Mouse (Mus musculus) forebrain, embryonic 13.5 days (tissue): ENCODE measurements around the gene Gucy2d. TPM values are rescaled to one million over a fixed set of nuclear protein-coding genes. Genes with fewer than 3 reads are reported as not detected.

Experiments
- ATAC-seq: fragments of 200-750 bp; cut with Nextera tagmentation; 2 replicates; pipeline ENCODE4 v1.8.0; 2017
- H3K27ac ChIP-seq: fragments of 300-500 bp; sonication (generic); 2 replicates; pipeline ENCODE4 v1.5.1; 2015; ENCODE audit warnings: inconsistent platforms, mild to moderate bottlenecking, moderate library complexity
- H3K27me3 ChIP-seq: fragments of 300-500 bp; sonication (generic); 2 replicates; pipeline ENCODE4 v1.6.1; 2015; ENCODE audit warnings: mild to moderate bottlenecking, inconsistent platforms
- H3K36me3 ChIP-seq: fragments of 300-500 bp; sonication (generic); 2 replicates; pipeline ENCODE4 v1.6.1; 2015; ENCODE audit warnings: mild to moderate bottlenecking, inconsistent platforms; ENCODE audit not compliant: poor library complexity, severe bottlenecking
- H3K4me1 ChIP-seq: fragments of 300-500 bp; sonication (generic); 2 replicates; pipeline ENCODE4 v1.6.1; 2015; ENCODE audit warnings: inconsistent platforms
- H3K4me2 ChIP-seq: fragments of 300-500 bp; sonication (generic); 2 replicates; pipeline ENCODE4 v1.6.1; 2015; ENCODE audit warnings: inconsistent platforms, mild to moderate bottlenecking, moderate library complexity
- H3K4me3 ChIP-seq: fragments of 300-500 bp; sonication (generic); 2 replicates; pipeline ENCODE4 v1.5.1; 2015; ENCODE audit warnings: mild to moderate bottlenecking, inconsistent platforms
- H3K9ac ChIP-seq: fragments of 300-500 bp; sonication (generic); 2 replicates; pipeline ENCODE4 v1.6.1; 2015; ENCODE audit warnings: mild to moderate bottlenecking, inconsistent platforms
- H3K9me3 ChIP-seq: fragments of 300-500 bp; sonication (generic); replicated peaks from 2 replicates; pipeline ENCODE4 v1.6.1; 2016; ENCODE audit warnings: inconsistent platforms
- WGBS: fragments of 180-500 bp; shearing (Covaris S2); methylation state at CpG from one replicate; pipeline ENCODE4 v1.1.7; 2015; 5-methylcytosine and 5-hydroxymethylcytosine counted together
- polyA plus RNA-seq: library from polyadenylated mRNA; unstranded; fragments of >200 nt; fragmentation: Nextera tagmentation; extraction: Ambion mirVana; gene quantifications from 2 replicates; pipeline ENCODE4 v1.2.1, GENCODE M21; 2015

Gucy2d gene
- not detected in 2 replicates for polyA plus RNA-seq

- WGBS = 50% methylated on average over 10 of the region's 10 CpGs
- H3K4me3 ChIP-seq = no peak within 1 kb of the TSS
- H3K9ac ChIP-seq = no peak within 1 kb of the TSS
- 0 out of 2 replicates have a peak, but pooled peaks cover 2% of the 10 kb centered on the region for H3K27me3 ChIP-seq
- H3K27ac ChIP-seq = no peak within 1 kb of the TSS
- H3K4me1 ChIP-seq = no peaks in the 10 kb centered on the region
- no peak within 1 kb of the TSS for H3K4me2 ChIP-seq
- H3K36me3 ChIP-seq = no peaks in the 10 kb centered on the region
- H3K9me3 ChIP-seq = no peaks in the 10 kb centered on the region
- ATAC-seq = no peak
Measured at GRCm38 (mm10) chr7:98439956-98440466, at the start of gene Gucy2d. TSS of gene Gucy2d (plus strand) at chr7:98440416.

- Histone ChIP-seq H3K4me1 (peaks cover 18% of the 10 kb centered on the region; the same call in 1 of the 2 replicates), H3K4me3 (no peak overlapping the region), H3K9ac (no peak overlapping the region), H3K4me2 (no peak overlapping the region), H3K27me3 (no peaks in the 10 kb centered on the region), H3K9me3 (no peaks in the 10 kb centered on the region), H3K36me3 (no peaks in the 10 kb centered on the region), H3K27ac (no peak overlapping the region)
- ATAC-seq = no peak
- WGBS = 88% methylated on average over 2 of the region's 2 CpGs
Measured at GRCm38 (mm10) chr7:98390486-98390885, 49.7 kb upstream of the Gucy2d start.

GRCm38 (mm10) chr7:98391351-98391936 lies 48.8 kb upstream of the Gucy2d start:
- ATAC-seq = peak; percentile 68
- H3K4me2 ChIP-seq = no peak overlapping the region
- H3K27ac ChIP-seq = no peak overlapping the region
- H3K36me3 ChIP-seq = no peaks in the 10 kb centered on the region
- WGBS = 73% methylated on average over 7 of the region's 7 CpGs
- no peak overlapping the region for H3K4me3 ChIP-seq
- H3K9me3 ChIP-seq = no peaks in the 10 kb centered on the region
- no peaks in the 10 kb centered on the region for H3K27me3 ChIP-seq
- H3K4me1 ChIP-seq = peaks cover 18% of the 10 kb centered on the region; the same call in 1 of the 2 replicates
- H3K9ac ChIP-seq = no peak overlapping the region

GRCm38 (mm10) chr7:98392466-98393201 lies 47.6 kb upstream of the Gucy2d start:
- H3K9me3 ChIP-seq = no peaks in the 10 kb centered on the region
- ATAC-seq = no peak
- no peak overlapping the region for H3K4me3 ChIP-seq
- no peaks in the 10 kb centered on the region for H3K36me3 ChIP-seq
- no peak overlapping the region for H3K27ac ChIP-seq
- no peak overlapping the region for H3K9ac ChIP-seq
- H3K4me2 ChIP-seq = no peak overlapping the region
- peaks cover 18% of the 10 kb centered on the region; the same call in 1 of the 2 replicates for H3K4me1 ChIP-seq
- H3K27me3 ChIP-seq = no peaks in the 10 kb centered on the region
- WGBS = 81% methylated on average over 8 of the region's 8 CpGs

GRCm38 (mm10) chr7:98402582-98403574 lies 37.3 kb upstream of the Gucy2d start:
- peaks cover 17% of the 10 kb centered on the region for H3K4me1 ChIP-seq
- H3K27me3 ChIP-seq = no peaks in the 10 kb centered on the region

GRCm38 (mm10) chr7:98403996-98404395 lies 36.2 kb upstream of the Gucy2d start:
- H3K4me3 ChIP-seq = no peak overlapping the region
- H3K4me2 ChIP-seq = no peak overlapping the region
- peak; percentile 69 for ATAC-seq
- H3K27me3 ChIP-seq = no peaks in the 10 kb centered on the region
- peaks cover 17% of the 10 kb centered on the region for H3K4me1 ChIP-seq
- no peaks in the 10 kb centered on the region for H3K36me3 ChIP-seq
- peak overlapping the region; percentile 67 for H3K27ac ChIP-seq
- 65% methylated on average over 4 of the region's 4 CpGs for whole genome bisulfite sequencing
- no peaks in the 10 kb centered on the region for H3K9me3 ChIP-seq
- no peak overlapping the region for H3K9ac ChIP-seq

More at GRCm38 (mm10) chr7:98402582-98403574, 37.3 kb upstream of the Gucy2d start:
- WGBS = 40% methylated on average over 15 of the region's 15 CpGs
- Histone ChIP-seq H3K4me2 (no peak overlapping the region), H3K4me3 (no peak overlapping the region), H3K9me3 (no peaks in the 10 kb centered on the region), H3K27ac (peak overlapping the region; percentile 67; the same call in 1 of the 2 replicates), H3K36me3 (no peaks in the 10 kb centered on the region), H3K9ac (no peak overlapping the region)
- ATAC-seq = peak; percentile 55

GRCm38 (mm10) chr7:98407615-98408014 lies 32.6 kb upstream of the Gucy2d start:
- no peak overlapping the region for H3K9ac ChIP-seq
- no peak for ATAC-seq
- H3K4me3 ChIP-seq = no peak overlapping the region
- peaks cover 14% of the 10 kb centered on the region for H3K4me1 ChIP-seq
- H3K9me3 ChIP-seq = no peaks in the 10 kb centered on the region
- WGBS = 87% methylated on average over 5 of the region's 5 CpGs
- H3K4me2 ChIP-seq = no peak overlapping the region
- H3K36me3 ChIP-seq = no peaks in the 10 kb centered on the region
- no peaks in the 10 kb centered on the region for H3K27me3 ChIP-seq
- no peak overlapping the region for H3K27ac ChIP-seq

- H3K4me2 ChIP-seq = no peak overlapping the region
- 88% methylated on average over 4 of the region's 4 CpGs for WGBS
- H3K4me1 ChIP-seq = no peaks in the 10 kb centered on the region
- no peaks in the 10 kb centered on the region for H3K9me3 ChIP-seq
- no peaks in the 10 kb centered on the region for H3K36me3 ChIP-seq
- no peak for ATAC-seq
- no peak overlapping the region for H3K27ac ChIP-seq
- no peak overlapping the region for H3K9ac ChIP-seq
- no peaks in the 10 kb centered on the region for H3K27me3 ChIP-seq
- H3K4me3 ChIP-seq = no peak overlapping the region
Measured at GRCm38 (mm10) chr7:98413115-98413514, 27.1 kb upstream of the Gucy2d start.

- no peaks in the 10 kb centered on the region for H3K36me3 ChIP-seq
- H3K4me2 ChIP-seq = no peak overlapping the region
- no peak overlapping the region for H3K9ac ChIP-seq
- no peak overlapping the region for H3K27ac ChIP-seq
- H3K27me3 ChIP-seq = no peaks in the 10 kb centered on the region
- no peaks in the 10 kb centered on the region for H3K9me3 ChIP-seq
- no peak overlapping the region for H3K4me3 ChIP-seq
- 76% methylated on average over 3 of the region's 3 CpGs for WGBS
- H3K4me1 ChIP-seq = peaks cover 10% of the 10 kb centered on the region; the same call in 1 of the 2 replicates
- no peak for ATAC-seq
Measured at GRCm38 (mm10) chr7:98415550-98415949, 24.7 kb upstream of the Gucy2d start.

GRCm38 (mm10) chr7:98416020-98416419 lies 24.2 kb upstream of the Gucy2d start:
- Histone ChIP-seq H3K27ac (no peak overlapping the region), H3K9ac (no peak overlapping the region), H3K27me3 (no peaks in the 10 kb centered on the region), H3K4me2 (no peak overlapping the region), H3K4me1 (peaks cover 10% of the 10 kb centered on the region; the same call in 1 of the 2 replicates), H3K4me3 (no peak overlapping the region), H3K9me3 (no peaks in the 10 kb centered on the region), H3K36me3 (no peaks in the 10 kb centered on the region)
- WGBS = 81% methylated on average over 4 of the region's 4 CpGs
- ATAC-seq = no peak

GRCm38 (mm10) chr7:98418031-98418805 lies 22.0 kb upstream of the Gucy2d start:
- no peak overlapping the region for H3K4me2 ChIP-seq
- no peaks in the 10 kb centered on the region for H3K27me3 ChIP-seq
- no peak for ATAC-seq
- H3K36me3 ChIP-seq = no peaks in the 10 kb centered on the region
- H3K4me3 ChIP-seq = no peak overlapping the region
- H3K9ac ChIP-seq = no peak overlapping the region
- H3K4me1 ChIP-seq = peaks cover 10% of the 10 kb centered on the region; the same call in 1 of the 2 replicates
- 75% methylated on average over 17 of the region's 17 CpGs for WGBS
- no peaks in the 10 kb centered on the region for H3K9me3 ChIP-seq
- no peak overlapping the region for H3K27ac ChIP-seq
